Mouse (Mus musculus) limb, embryonic 11.5 days (tissue): ENCODE results near the gene Asgr1. TPM values are rescaled to one million over a fixed set of nuclear protein-coding genes. Genes with fewer than 3 reads are reported as not detected.

ENCODE experiments used
- ATAC-seq: fragments of 200-750 bp; cut with Nextera tagmentation; 2 replicates; pipeline ENCODE4 v1.8.0; 2017; ENCODE audit warnings: low read depth; ENCODE audit not compliant: insufficient number of reproducible peaks, low FRiP score, low TSS enrichment
- DNase-seq: peaks from one replicate; pipeline ENCODE4 v3.0.0-alpha.2; 2015; ENCODE audit warnings: low spot score
- H3K27ac ChIP-seq: fragments of 300-500 bp; sonication (generic); replicated peaks from 2 replicates; pipeline ENCODE4 v1.5.1; 2014; ENCODE audit warnings: low read depth, mild to moderate bottlenecking, low read length
- H3K27me3 ChIP-seq: fragments of 300-500 bp; sonication (generic); 2 replicates; pipeline ENCODE4 v1.6.1; 2014; ENCODE audit warnings: mild to moderate bottlenecking, low read length, mixed read lengths; ENCODE audit not compliant: control insufficient read depth, insufficient read depth
- H3K36me3 ChIP-seq: fragments of 300-500 bp; sonication (generic); 2 replicates; pipeline ENCODE4 v1.6.1; 2014; ENCODE audit warnings: mild to moderate bottlenecking, low read length, moderate library complexity, mixed read lengths; ENCODE audit not compliant: control insufficient read depth, insufficient read depth
- H3K4me1 ChIP-seq: fragments of 300-500 bp; sonication (generic); 2 replicates; pipeline ENCODE4 v1.6.1; 2014; ENCODE audit warnings: low read length, mixed read lengths; ENCODE audit not compliant: control insufficient read depth, insufficient read depth
- H3K4me2 ChIP-seq: fragments of 300-500 bp; sonication (generic); 2 replicates; pipeline ENCODE4 v1.6.1; 2014; ENCODE audit warnings: low read depth, mild to moderate bottlenecking, moderate library complexity; ENCODE audit not compliant: severe bottlenecking
- H3K4me3 ChIP-seq: fragments of 300-500 bp; sonication (generic); 2 replicates; pipeline ENCODE4 v1.5.1; 2014; ENCODE audit warnings: low read depth, low read length
- H3K9ac ChIP-seq: fragments of 300-500 bp; sonication (generic); 2 replicates; pipeline ENCODE4 v1.6.1; 2014; ENCODE audit warnings: mild to moderate bottlenecking, low read length
- H3K9me3 ChIP-seq: fragments of 300-500 bp; sonication (generic); 2 replicates; pipeline ENCODE4 v1.6.1; 2016; ENCODE audit warnings: low read length; ENCODE audit not compliant: control insufficient read depth
- WGBS: fragments of 180-500 bp; shearing (Covaris S2); extraction: QIAGEN DNeasy Blood & Tissue Kit; methylation state at CpG from one replicate; pipeline ENCODE4 v1.1.7; 2014; 5-methylcytosine and 5-hydroxymethylcytosine counted together
- polyA plus RNA-seq: library from polyadenylated mRNA; unstranded; fragments of >200 nt; fragmentation: Nextera tagmentation; extraction: Ambion mirVana; gene quantifications from 2 replicates; pipeline ENCODE4 v1.2.1, GENCODE M21; 2014

Gene Asgr1
- polyA plus RNA-seq, 1 experiment from 2014 or later: 1.0 TPM

GRCm38 (mm10) chr11:70042309-70043085 lies 11.4 kb upstream of the Asgr1 start:
- H3K36me3 ChIP-seq: peaks cover 6% of the 10 kb centered on the region
- 88% methylated on average over 23 of the region's 23 CpGs for WGBS
- no peaks in the 10 kb centered on the region for H3K9me3 ChIP-seq
- no peak for DNase-seq
- no peaks in the 10 kb centered on the region for H3K27me3 ChIP-seq
- H3K4me1 ChIP-seq: no peaks in the 10 kb centered on the region
- no peak overlapping the region for H3K27ac ChIP-seq
- no peak overlapping the region for H3K9ac ChIP-seq
- no peak for ATAC-seq
- H3K4me3 ChIP-seq: no peak overlapping the region
- no peak overlapping the region for H3K4me2 ChIP-seq

- 83% methylated on average over 7 of the region's 7 CpGs for WGBS
- ATAC-seq: no peak
- H3K9me3 ChIP-seq: no peaks in the 10 kb centered on the region
Measured at GRCm38 (mm10) chr11:70043665-70044064, 10.2 kb upstream of the Asgr1 start.

GRCm38 (mm10) chr11:70045435-70045834 lies 8.4 kb upstream of the Asgr1 start:
- H3K4me3 ChIP-seq: no peak overlapping the region
- no peak for DNase-seq
- H3K4me2 ChIP-seq: no peak overlapping the region
- H3K36me3 ChIP-seq: peaks cover 6% of the 10 kb centered on the region
- H3K27ac ChIP-seq: no peak overlapping the region
- WGBS: 41% methylated on average over 9 of the region's 9 CpGs
- H3K4me1 ChIP-seq: no peaks in the 10 kb centered on the region
- H3K9ac ChIP-seq: no peak overlapping the region
- H3K27me3 ChIP-seq: no peaks in the 10 kb centered on the region
- ATAC-seq: no peak
- no peaks in the 10 kb centered on the region for H3K9me3 ChIP-seq

More at GRCm38 (mm10) chr11:70043665-70044064, 10.2 kb upstream of the Asgr1 start:
- Histone ChIP-seq H3K27me3 (no peaks in the 10 kb centered on the region), H3K27ac (no peak overlapping the region), H3K4me3 (no peak overlapping the region), H3K36me3 (peaks cover 6% of the 10 kb centered on the region), H3K9ac (no peak overlapping the region), H3K4me2 (no peak overlapping the region), H3K4me1 (no peaks in the 10 kb centered on the region)
- no peak for DNase-seq

GRCm38 (mm10) chr11:70049366-70049765 lies 4.5 kb upstream of the Asgr1 start:
- no peaks in the 10 kb centered on the region for H3K4me1 ChIP-seq
- no peak overlapping the region for H3K27ac ChIP-seq
- 60% methylated on average over 6 of the region's 6 CpGs for WGBS

GRCm38 (mm10) chr11:70049816-70050215 lies 4.1 kb upstream of the Asgr1 start:
- DNase-seq: no peak
- Histone ChIP-seq H3K9ac (no peak overlapping the region), H3K27ac (no peak overlapping the region), H3K27me3 (no peaks in the 10 kb centered on the region), H3K4me3 (no peak overlapping the region), H3K9me3 (no peaks in the 10 kb centered on the region), H3K36me3 (no peaks in the 10 kb centered on the region; the same call in 1 of the 2 replicates), H3K4me2 (no peak overlapping the region), H3K4me1 (no peaks in the 10 kb centered on the region)
- no peak for ATAC-seq
- 48% methylated on average over 10 of the region's 10 CpGs for WGBS

More at GRCm38 (mm10) chr11:70049366-70049765, 4.5 kb upstream of the Asgr1 start:
- ATAC-seq (no peak), DNase-seq (no peak)
- no peak overlapping the region for H3K9ac ChIP-seq
- peaks cover under 1% of the 10 kb centered on the region for H3K36me3 ChIP-seq
- no peak overlapping the region for H3K4me2 ChIP-seq
- H3K4me3 ChIP-seq: no peak overlapping the region
- no peaks in the 10 kb centered on the region for H3K27me3 ChIP-seq
- no peaks in the 10 kb centered on the region for H3K9me3 ChIP-seq

- H3K4me1 ChIP-seq: peaks cover 3% of the 10 kb centered on the region; the same call in 1 of the 2 replicates
- H3K27me3 ChIP-seq: no peaks in the 10 kb centered on the region
- H3K9me3 ChIP-seq: no peaks in the 10 kb centered on the region
- H3K4me3 ChIP-seq: no peak overlapping the region
- H3K4me2 ChIP-seq: no peak overlapping the region
- no peak overlapping the region for H3K27ac ChIP-seq
- WGBS: 74% methylated on average over 7 of the region's 7 CpGs
- no peak for DNase-seq
- no peaks in the 10 kb centered on the region for H3K36me3 ChIP-seq
- no peak for ATAC-seq
- no peak overlapping the region for H3K9ac ChIP-seq
Measured at GRCm38 (mm10) chr11:70053156-70053555, 729 bp upstream of the Asgr1 start.

GRCm38 (mm10) chr11:70055618-70056214 lies 1.8 kb downstream of the Asgr1 start:
- H3K9me3 ChIP-seq: no peaks in the 10 kb centered on the region
- 25% methylated on average over 18 of the region's 18 CpGs for WGBS
- H3K4me3 ChIP-seq: no peak overlapping the region
- no peak overlapping the region for H3K27ac ChIP-seq
- no peak overlapping the region for H3K4me2 ChIP-seq
- H3K9ac ChIP-seq: no peak overlapping the region
- H3K4me1 ChIP-seq: peaks cover 3% of the 10 kb centered on the region; the same call in 1 of the 2 replicates
- DNase-seq (peak; percentile 90), ATAC-seq (no peak)
- no peaks in the 10 kb centered on the region for H3K27me3 ChIP-seq
- no peaks in the 10 kb centered on the region for H3K36me3 ChIP-seq

GRCm38 (mm10) chr11:70057805-70058204 lies 3.9 kb downstream of the Asgr1 start:
- Histone ChIP-seq H3K9me3 (no peaks in the 10 kb centered on the region; the same call in 1 of the 2 replicates), H3K4me3 (no peak overlapping the region), H3K27me3 (no peaks in the 10 kb centered on the region), H3K27ac (no peak overlapping the region), H3K4me2 (no peak overlapping the region), H3K36me3 (no peaks in the 10 kb centered on the region), H3K4me1 (peaks cover 3% of the 10 kb centered on the region; the same call in 1 of the 2 replicates), H3K9ac (no peak overlapping the region)
- 86% methylated on average over 9 of the region's 9 CpGs for WGBS
- ATAC-seq (no peak), DNase-seq (no peak)
